14 mouse cellular contexts compared by ENCODE assay signal in the genomic region with DNA sequence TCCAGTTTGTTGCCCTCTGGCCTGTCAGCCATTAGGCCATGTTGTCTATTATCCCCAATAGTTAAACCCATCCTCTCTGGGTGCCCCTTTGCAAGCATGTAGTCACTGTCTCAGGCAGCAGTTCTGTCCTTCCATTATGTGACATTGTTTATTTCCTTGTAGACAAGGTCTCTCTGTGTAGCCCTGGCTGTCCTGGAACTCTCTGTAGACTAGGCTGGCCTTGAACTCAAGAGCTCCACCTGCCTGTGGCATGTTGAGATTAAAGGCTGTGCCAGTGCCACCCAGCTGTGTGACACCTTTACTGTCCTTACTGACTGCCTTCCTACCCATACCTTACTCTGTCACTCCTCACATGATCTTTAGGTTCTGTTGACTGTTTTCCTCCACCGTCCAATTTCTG. TPM values are rescaled to one million over a fixed set of nuclear protein-coding genes. Genes with fewer than 3 reads are reported as not detected.
DNase-seq lines count a peak whose midpoint lies in the region; TF ChIP-seq lines count a peak whose summit lies in the region.
"Had no signal": no experiment of that assay in that cellular context is flagged by ENCODE, and none has a peak within 500 bp of the region (broad histone marks: within the 10 kb centered on the region; RNA-seq: fewer than 3 reads in every experiment).

No protein-coding gene starts in this region.

- no peak for TF ChIP-seq POLR2A in heart, adult 2 months (IDR thresholded peaks at IDR 0.05; ENCODE audit: insufficient read depth, low read depth, low read length)
- no peak for TF ChIP-seq POLR2A in lung, adult 2 months (IDR thresholded peaks at IDR 0.05; ENCODE audit: borderline replicate concordance, extremely low read depth, low read depth, low read length)
- no peak for TF ChIP-seq POLR2A in ES-Bruce4 (IDR thresholded peaks at IDR 0.05; ENCODE audit: insufficient read depth, low read length)

- H3K27ac ChIP-seq in heart, adult 2 months, result no peak overlapping the region
- no peak overlapping the region for H3K27ac ChIP-seq in ES-Bruce4 (ENCODE audit: insufficient read depth, low read length)
- H3K27ac ChIP-seq: forebrain, embryonic 10.5 days had no signal

- H3K27me3 ChIP-seq in heart, adult 2 months (ENCODE audit: control insufficient read depth, insufficient read depth, low read length), result no peaks in the 10 kb centered on the region
- H3K27me3 ChIP-seq in ES-Bruce4 (ENCODE audit: control insufficient read depth, insufficient read depth, low read length, poor library complexity, severe bottlenecking), result no peaks in the 10 kb centered on the region

- no peak overlapping the region for H3K9ac ChIP-seq in heart, adult 2 months (ENCODE audit: low read depth, low read length)
- no peak overlapping the region for H3K9ac ChIP-seq in ES-Bruce4 (ENCODE audit: low read depth, poor library complexity, severe bottlenecking)

- no peak for TF ChIP-seq EP300 in heart, adult 2 months (IDR thresholded peaks at IDR 0.05; ENCODE audit: insufficient read depth, low read depth, low read length)
- no peak for TF ChIP-seq EP300 in ES-Bruce4 (IDR thresholded peaks at IDR 0.05; ENCODE audit: insufficient read depth, low read depth, low read length)

- H3K36me3 ChIP-seq in heart, adult 2 months (ENCODE audit: control insufficient read depth, insufficient read depth, low read length), result peaks cover 2% of the 10 kb centered on the region; the same call in 1 of the 2 replicates
- peaks cover 19% of the 10 kb centered on the region for H3K36me3 ChIP-seq in ES-Bruce4 (ENCODE audit: control insufficient read depth, insufficient read depth, low read length, poor library complexity, severe bottlenecking)

- intact Hi-C loops in heart, adult 2 months (cut with DNase I), result loop anchor here (10.0 kb wide), 1 partner anchor 128 kb away; no protein-coding TSS in a partner anchor
- intact Hi-C loops in heart, postnatal 10 days (cut with DNase I), result no loop called here

- no peak overlapping the region for H3K4me3 ChIP-seq in heart, adult 2 months
- no peak overlapping the region for H3K4me3 ChIP-seq in lung, adult 2 months (replicated peaks; ENCODE audit: extremely low read depth, low read depth, low read length)
- no peak overlapping the region for H3K4me3 ChIP-seq in ES-Bruce4 (ENCODE audit: low read depth, low read length)
- H3K4me3 ChIP-seq: forebrain, embryonic 10.5 days; myocyte had no signal

- H3K79me2 ChIP-seq in heart, adult 2 months (replicated peaks; ENCODE audit: control insufficient read depth, insufficient read depth, low read length), result no peaks in the 10 kb centered on the region

- no peaks in the 10 kb centered on the region for H3K9me3 ChIP-seq in ES-Bruce4 (replicated peaks; ENCODE audit: control insufficient read depth, insufficient read depth, low read length, poor library complexity, severe bottlenecking)
- H3K9me3 ChIP-seq: forebrain, embryonic 10.5 days had no signal

- peak; percentile 50 for TF ChIP-seq CTCF in heart, adult 2 months (IDR thresholded peaks at IDR 0.05)
- TF ChIP-seq CTCF in lung, adult 2 months (IDR thresholded peaks at IDR 0.05; ENCODE audit: insufficient read depth, low read length), result peak; percentile 54
- TF ChIP-seq CTCF in ES-Bruce4 (IDR thresholded peaks at IDR 0.05; ENCODE audit: low read depth, low read length), result peak; percentile 52

- WGBS in heart, adult 2 months, result 90% methylated on average over 1 of the region's 1 CpGs
- 75% methylated on average over 1 of the region's 1 CpGs for WGBS in lung, adult 2 months

- no peak for DNase-seq in heart, adult 2 months
- DNase-seq in heart, postnatal 10 days, result no peak
- DNase-seq in lung, adult 2 months, result no peak
- no peak for DNase-seq in lung, postnatal 10 days
- DNase-seq in naive thymus-derived CD4-positive, alpha-beta T cell, adult 2 months (ENCODE audit: low read depth), result peak; percentile 61
- no peak for DNase-seq in layer of hippocampus, adult 18-20 months (ENCODE audit: low spot score in 2 of 2)
- DNase-seq in adipocyte (ENCODE audit: low spot score), result no peak
- DNase-seq: gastrocnemius, postnatal 25 days; right cerebral cortex, adult 18-20 months had no signal

- peaks cover 3% of the 10 kb centered on the region for H3K4me1 ChIP-seq in heart, adult 2 months (ENCODE audit: control insufficient read depth, insufficient read depth, low read length)
- peaks cover 9% of the 10 kb centered on the region; the same call in 1 of the 2 replicates for H3K4me1 ChIP-seq in lung, adult 2 months (ENCODE audit: control insufficient read depth, insufficient read depth, low read length)
- no peaks in the 10 kb centered on the region for H3K4me1 ChIP-seq in ES-Bruce4 (ENCODE audit: control insufficient read depth, insufficient read depth, low read length)

RNA-seq across cellular contexts. Expression of gene Tmem203, which starts 2.9 kb away (rescaled TPM):
- 10 to 100 TPM; 13.1 to 14.1 TPM for total RNA-seq in heart, adult 2 months (2021)
- 18.2 and 22.2 TPM in 2 replicates for polyA plus RNA-seq in heart, adult 2 months (2012; rRNA removed)
- total RNA-seq in heart, postnatal 10 days (2021), result 10 to 100 TPM; 16.4 to 18.2 TPM
- 53.5 and 54.5 TPM in 2 replicates for polyA plus RNA-seq in lung, adult 2 months (2012; rRNA removed)
- 7.6 and 7.7 TPM in 2 replicates for polyA plus RNA-seq in ES-Bruce4 (2011; ENCODE audit: insufficient read depth, insufficient read length, low read depth, missing spikeins)
- 10 to 100 TPM; 35.7 to 38.8 TPM for total RNA-seq in layer of hippocampus, adult 18-20 months (2021)

RNA-seq across cellular contexts. Expression of gene AL732309.1, which starts 5.7 kb away (rescaled TPM):
- 1 to 10 TPM in 1 of 2 experiments, under 1 TPM in 1; 0.68 to 1.8 TPM for total RNA-seq in heart, adult 2 months (2021)
- 4.7 and 6.1 TPM in 2 replicates for polyA plus RNA-seq in heart, adult 2 months (2012; rRNA removed)
- 1 to 10 TPM; 1.4 to 1.7 TPM for total RNA-seq in heart, postnatal 10 days (2021)
- 15.0 and 20.9 TPM in 2 replicates for polyA plus RNA-seq in lung, adult 2 months (2012; rRNA removed)
- polyA plus RNA-seq in ES-Bruce4 (2011; ENCODE audit: insufficient read depth, insufficient read length, low read depth, missing spikeins), result not detected in 2 replicates
- 1 to 10 TPM; 3.8 to 3.9 TPM for total RNA-seq in layer of hippocampus, adult 18-20 months (2021)

RNA-seq across cellular contexts. Expression of gene Cysrt1, which starts 10.1 kb away (rescaled TPM):
- total RNA-seq in heart, adult 2 months (2021), result not detected
- not detected in 2 replicates for polyA plus RNA-seq in heart, adult 2 months (2012; rRNA removed)
- total RNA-seq in heart, postnatal 10 days (2021), result not detected
- 120 TPM in 1 of 2 replicates, not detected in the other for polyA plus RNA-seq in lung, adult 2 months (2012; rRNA removed)
- not detected in 2 replicates for polyA plus RNA-seq in ES-Bruce4 (2011; ENCODE audit: insufficient read depth, insufficient read length, low read depth, missing spikeins)
- total RNA-seq in layer of hippocampus, adult 18-20 months (2021), result not detected
- total RNA-seq: gastrocnemius, postnatal 25 days; hematopoietic stem cell, adult 5-6 weeks had no signal
- polyA plus RNA-seq: lung, embryonic 16.5 days; myocyte had no signal

RNA-seq across cellular contexts. Expression of gene Tprn, which starts 10.1 kb away (rescaled TPM):
- 1 to 10 TPM; 5.9 to 6.7 TPM for total RNA-seq in heart, adult 2 months (2021)
- polyA plus RNA-seq in heart, adult 2 months (2012; rRNA removed), result 7.5 and 9.9 TPM in 2 replicates
- total RNA-seq in heart, postnatal 10 days (2021), result 1 to 10 TPM; 5.0 to 7.5 TPM
- polyA plus RNA-seq in lung, adult 2 months (2012; rRNA removed), result 17.4 and 24.3 TPM in 2 replicates
- 12.3 and 16.9 TPM in 2 replicates for polyA plus RNA-seq in ES-Bruce4 (2011; ENCODE audit: insufficient read depth, insufficient read length, low read depth, missing spikeins)
- 10 to 100 TPM; 21.2 to 23.1 TPM for total RNA-seq in layer of hippocampus, adult 18-20 months (2021)

RNA-seq across cellular contexts. Expression of gene Rnf208, which starts 10.3 kb away (rescaled TPM):
- total RNA-seq in heart, adult 2 months (2021), result under 1 TPM; 0.47 to 0.61 TPM
- polyA plus RNA-seq in heart, adult 2 months (2012; rRNA removed), result 1.5 and 2.4 TPM in 2 replicates
- 1 to 10 TPM; 1.3 TPM for total RNA-seq in heart, postnatal 10 days (2021)
- 14.1 and 28.6 TPM in 2 replicates for polyA plus RNA-seq in lung, adult 2 months (2012; rRNA removed)
- 7.3 and 11.3 TPM in 2 replicates for polyA plus RNA-seq in ES-Bruce4 (2011; ENCODE audit: insufficient read depth, insufficient read length, low read depth, missing spikeins)
- total RNA-seq in layer of hippocampus, adult 18-20 months (2021), result 100 to 1,000 TPM; 237 to 250 TPM
- total RNA-seq: hematopoietic stem cell, adult 5-6 weeks had no signal
